Mouse (Mus musculus) G1E (cell line): Measurements from ENCODE around the gene Arl15. TPM values are rescaled to one million over a fixed set of nuclear protein-coding genes. Genes with fewer than 3 reads are reported as not detected.

Experiments used
- ATAC-seq: 2 replicates; pipeline ENCODE4 v1.8.0; 2016; ENCODE audit warnings: mild to moderate bottlenecking; ENCODE audit not compliant: insufficient number of reproducible peaks, poor library complexity, low FRiP score, severe bottlenecking; ENCODE audit errors: extremely low read depth
- DNase-seq: peaks from one replicate; pipeline ENCODE4 v3.0.0; 2012; ENCODE audit warnings: low spot score
- H3K27me3 ChIP-seq: 2 replicates; pipeline ENCODE4 v1.6.1; 2012; ENCODE audit warnings: mild to moderate bottlenecking, low read length, inconsistent platforms; ENCODE audit not compliant: insufficient read depth
- H3K36me3 ChIP-seq: replicated peaks from 2 replicates; pipeline ENCODE3; 2012; ENCODE audit warnings: mild to moderate bottlenecking, inconsistent platforms
- H3K4me1 ChIP-seq: 2 replicates; pipeline ENCODE4 v1.6.1; 2012; ENCODE audit warnings: low read depth, low read length, inconsistent platforms, mixed read lengths; ENCODE audit not compliant: insufficient read depth
- H3K4me3 ChIP-seq: 2 replicates; pipeline ENCODE4 v1.5.1; 2012; ENCODE audit warnings: low read depth, mild to moderate bottlenecking, inconsistent platforms, low read length, moderate library complexity, mixed read lengths
- H3K9me3 ChIP-seq: replicated peaks from 2 replicates; pipeline ENCODE4 v1.6.1; 2012; ENCODE audit warnings: inconsistent platforms
- CTCF ChIP-seq: IDR thresholded peaks from 2 replicates; pipeline ENCODE4 v1.5.1; 2012; ENCODE audit warnings: low read depth, low read length, inconsistent platforms, mixed read lengths
- GATA1 ChIP-seq: IDR thresholded peaks from 2 replicates; pipeline ENCODE4 v1.6.1; 2012; ENCODE audit warnings: borderline replicate concordance, low read length, inconsistent platforms, mixed read lengths
- GATA2 ChIP-seq: IDR thresholded peaks from 2 replicates; pipeline ENCODE4 v1.6.1; 2012; ENCODE audit warnings: low read depth, low read length, inconsistent platforms, borderline replicate concordance
- POLR2AphosphoS5 ChIP-seq: IDR thresholded peaks from 2 replicates; pipeline ENCODE4 v1.6.1; 2012; ENCODE audit warnings: low read depth, low read length, inconsistent platforms; ENCODE audit not compliant: insufficient replicate concordance
- TAL1 ChIP-seq: conservative IDR thresholded peaks from 2 replicates; pipeline ENCODE4 v1.6.1; 2012; ENCODE audit warnings: low read depth, low read length, inconsistent platforms, mixed read lengths
- polyA plus RNA-seq: library from polyadenylated mRNA; stranded (reverse); fragments of >175 nt; gene quantifications from 2 replicates; pipeline ENCODE4 v1.2.3, GENCODE M21; 2012
- total RNA-seq, 2 experiments: library from RNA; stranded (forward) in 1 of 2; stranded (reverse) in 1 of 2; fragments of 200-1000 nt in 1 of 2; fragments of >200 nt in 1 of 2; fragmentation: Nextera tagmentation in 1 of 2; gene quantifications; 2 replicates each; pipeline ENCODE4 v1.2.3; 2014 to 2017

Arl15 gene
- total and polyA plus RNA-seq, 3 experiments: 3.2 to 73.8 (median 64.0) TPM

DNA sequence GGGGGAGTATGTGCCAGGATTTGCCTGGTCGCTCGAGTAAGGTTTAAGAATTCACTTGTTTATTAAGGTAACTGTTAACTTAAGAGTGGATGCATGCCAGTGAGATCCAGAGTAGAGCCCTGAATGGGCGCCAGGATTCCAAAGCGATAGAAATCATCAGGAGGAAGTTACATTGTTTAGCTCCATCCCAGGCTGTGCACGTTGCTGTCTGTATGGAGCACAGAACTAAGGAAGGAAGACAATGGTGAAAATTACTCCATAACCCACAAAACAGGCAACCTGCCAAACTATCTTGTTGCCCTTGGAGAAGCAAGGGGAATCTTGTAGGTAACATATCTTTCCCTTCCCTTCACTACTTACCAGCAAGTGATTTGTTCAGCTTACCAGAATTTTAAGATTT is 176.4 kb downstream of the Arl15 start:
- ATAC-seq: no peak
- DNase-seq: no peak
- peaks cover 82% of the 10 kb centered on the region for H3K36me3 ChIP-seq
- no peaks in the 10 kb centered on the region for H3K27me3 ChIP-seq
- no peak for TF ChIP-seq TAL1
- TF ChIP-seq GATA2: no peak
- no peak for TF ChIP-seq POLR2AphosphoS5
- TF ChIP-seq GATA1: no peak
- TF ChIP-seq CTCF: no peak
- H3K4me3 ChIP-seq: no peak overlapping the region
- H3K9me3 ChIP-seq: no peaks in the 10 kb centered on the region
- peaks cover 23% of the 10 kb centered on the region for H3K4me1 ChIP-seq

- Histone ChIP-seq H3K27me3 (no peaks in the 10 kb centered on the region), H3K4me3 (no peak overlapping the region), H3K36me3 (peaks cover 82% of the 10 kb centered on the region), H3K4me1 (peaks cover 19% of the 10 kb centered on the region), H3K9me3 (no peaks in the 10 kb centered on the region)
- TF ChIP-seq POLR2AphosphoS5 (no peak), GATA2 (no peak), CTCF (no peak), GATA1 (no peak)
- ATAC-seq (no peak), DNase-seq (no peak)
Measured at GRCm38 (mm10) chr13:113972401-113972800, 178.1 kb downstream of the Arl15 start.

GRCm38 (mm10) chr13:113974866-113975265 is 180.6 kb downstream of the Arl15 start:
- peaks cover 12% of the 10 kb centered on the region for H3K4me1 ChIP-seq
- TF ChIP-seq TAL1 (no peak), GATA2 (no peak), POLR2AphosphoS5 (no peak), GATA1 (no peak), CTCF (no peak)
- no peak overlapping the region for H3K4me3 ChIP-seq
- DNase-seq (no peak), ATAC-seq (no peak)
- H3K36me3 ChIP-seq: peaks cover 74% of the 10 kb centered on the region
- H3K27me3 ChIP-seq: no peaks in the 10 kb centered on the region
- H3K9me3 ChIP-seq: no peaks in the 10 kb centered on the region

DNA sequence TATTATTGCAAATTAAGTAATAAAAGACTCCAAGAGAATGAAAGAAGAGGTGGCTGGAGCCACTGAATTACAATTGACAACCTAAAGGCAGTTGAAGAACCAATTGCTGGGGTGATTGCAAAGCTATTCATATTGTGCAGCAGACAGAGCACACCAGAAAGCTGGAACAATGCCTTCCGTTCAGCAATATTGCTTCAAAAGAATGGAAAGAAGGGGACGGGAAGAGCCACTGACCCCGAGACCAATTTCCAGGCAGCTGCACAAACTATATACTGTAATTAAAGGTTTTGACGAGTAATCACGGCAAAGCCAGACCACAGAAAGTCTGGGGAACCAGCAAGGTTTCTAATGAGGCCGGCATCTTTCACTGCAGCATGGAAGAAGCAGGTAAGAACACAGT is 181.4 kb downstream of the Arl15 start:
- Histone ChIP-seq H3K27me3 (no peaks in the 10 kb centered on the region), H3K4me1 (peaks cover 12% of the 10 kb centered on the region), H3K36me3 (peaks cover 74% of the 10 kb centered on the region), H3K4me3 (no peak overlapping the region), H3K9me3 (no peaks in the 10 kb centered on the region)
- no peak for ATAC-seq
- no peak for DNase-seq
- no peak for TF ChIP-seq GATA2
- no peak for TF ChIP-seq TAL1
- no peak for TF ChIP-seq CTCF
- no peak for TF ChIP-seq GATA1
- TF ChIP-seq POLR2AphosphoS5: no peak

DNA sequence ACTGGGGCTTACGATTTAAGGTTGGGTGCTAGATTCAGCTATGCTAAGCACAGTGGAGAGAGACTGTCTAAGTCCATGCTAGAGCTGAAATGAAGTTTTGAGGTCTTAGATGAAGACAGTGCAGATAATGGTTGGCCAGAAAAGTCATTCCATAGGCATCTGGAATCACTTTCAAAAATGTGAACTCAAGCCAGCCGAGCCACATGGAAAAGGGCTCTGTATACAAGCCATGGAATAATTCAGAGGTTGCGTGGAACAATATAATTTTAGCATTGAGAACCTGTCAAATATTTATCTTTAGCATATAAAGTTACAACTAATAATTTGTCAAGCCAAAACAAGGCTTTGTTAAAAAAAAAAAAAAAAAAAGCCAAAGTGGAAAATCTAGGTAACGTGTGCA is 182.6 kb downstream of the Arl15 start:
- DNase-seq: no peak
- no peak overlapping the region for H3K4me3 ChIP-seq

GRCm38 (mm10) chr13:113980739-113981460 is 186.6 kb downstream of the Arl15 start:
- no peaks in the 10 kb centered on the region for H3K27me3 ChIP-seq
- H3K9me3 ChIP-seq: no peaks in the 10 kb centered on the region
- H3K4me3 ChIP-seq: no peak overlapping the region
- DNase-seq (no peak), ATAC-seq (no peak)
- H3K4me1 ChIP-seq: peaks cover 9% of the 10 kb centered on the region; the same call in 1 of the 2 replicates
- TF ChIP-seq TAL1 (no peak), GATA2 (no peak)
- peaks cover 80% of the 10 kb centered on the region for H3K36me3 ChIP-seq

More for the DNA sequence above, 182.6 kb downstream of the Arl15 start:
- ATAC-seq: no peak
- Histone ChIP-seq H3K27me3 (no peaks in the 10 kb centered on the region), H3K4me1 (peaks cover 14% of the 10 kb centered on the region), H3K9me3 (no peaks in the 10 kb centered on the region), H3K36me3 (peaks cover 77% of the 10 kb centered on the region)
- no peak for TF ChIP-seq GATA1
- no peak for TF ChIP-seq POLR2AphosphoS5
- TF ChIP-seq TAL1: no peak
- no peak for TF ChIP-seq CTCF
- no peak for TF ChIP-seq GATA2

GRCm38 (mm10) chr13:113981461-113982000 is 187.2 kb downstream of the Arl15 start:
- Histone ChIP-seq H3K27me3 (no peaks in the 10 kb centered on the region), H3K36me3 (peaks cover 80% of the 10 kb centered on the region), H3K9me3 (no peaks in the 10 kb centered on the region), H3K4me1 (peaks cover 9% of the 10 kb centered on the region; the same call in 1 of the 2 replicates), H3K4me3 (no peak overlapping the region)
- ATAC-seq (no peak), DNase-seq (no peak)
- TF ChIP-seq TAL1 (no peak), GATA1 (no peak), POLR2AphosphoS5 (no peak), GATA2 (no peak), CTCF (no peak)
